9 mouse cellular contexts compared by ENCODE assay signal in the genomic region with DNA sequence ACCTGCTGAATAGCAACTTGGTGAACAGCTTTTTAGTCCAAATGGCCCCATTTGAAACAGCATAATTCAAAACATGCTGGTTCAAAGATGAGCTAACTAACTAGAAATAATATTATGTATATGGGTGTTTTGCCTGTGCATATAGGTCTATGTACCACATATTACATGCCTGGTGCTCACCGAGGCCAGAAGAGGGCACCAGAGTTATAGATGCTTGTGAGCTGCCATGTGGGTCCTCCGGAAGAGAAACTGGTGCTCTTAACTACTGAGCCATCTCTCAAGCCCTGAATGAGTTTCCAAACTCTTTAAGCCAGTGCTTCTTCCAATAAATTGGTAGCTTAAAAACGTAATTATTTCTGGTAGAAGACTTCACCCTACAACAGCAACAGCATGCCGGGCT. TPM values are rescaled to one million over a fixed set of nuclear protein-coding genes. Genes with fewer than 3 reads are reported as not detected.
A peak's percentile ranks its signal among the peaks of the same experiment; 100 is the strongest.
DNase-seq lines count a peak whose midpoint lies in the region; ATAC-seq and TF ChIP-seq lines count a peak whose summit lies in the region.
"Had no signal": no experiment of that assay in that cellular context is flagged by ENCODE, and none has a peak within 500 bp of the region (broad histone marks: within the 10 kb centered on the region; RNA-seq: fewer than 3 reads in every experiment).

No protein-coding gene starts in this region.

- no peak overlapping the region for H3K4me2 ChIP-seq in hindbrain, embryonic 11.5 days (replicated peaks; ENCODE audit: low read depth, low read length)
- no peak overlapping the region for H3K4me2 ChIP-seq in hindbrain, embryonic 13.5 days
- H3K4me2 ChIP-seq in neural tube, embryonic 11.5 days (ENCODE audit: low read depth) = no peak overlapping the region
- H3K4me2 ChIP-seq: limb, embryonic 13.5 days had no signal

- no peak overlapping the region for H3K4me3 ChIP-seq in hindbrain, embryonic 11.5 days (ENCODE audit: low read depth, low read length)
- no peak overlapping the region for H3K4me3 ChIP-seq in hindbrain, embryonic 13.5 days
- H3K4me3 ChIP-seq in gastrocnemius, adult 2 months = no peak overlapping the region
- no peak overlapping the region for H3K4me3 ChIP-seq in neural tube, embryonic 11.5 days (ENCODE audit: low read depth, low read length)
- H3K4me3 ChIP-seq: limb, embryonic 13.5 days had no signal

- TF ChIP-seq CTCF in gastrocnemius, adult 2 months (IDR thresholded peaks at IDR 0.05) = peak; percentile 79

- no peak overlapping the region for H3K9ac ChIP-seq in hindbrain, embryonic 11.5 days (ENCODE audit: low read depth, low read length)
- H3K9ac ChIP-seq in hindbrain, embryonic 13.5 days = no peak overlapping the region
- H3K9ac ChIP-seq in neural tube, embryonic 11.5 days (ENCODE audit: low read length) = no peak overlapping the region
- H3K9ac ChIP-seq: limb, embryonic 13.5 days had no signal

- H3K27ac ChIP-seq in hindbrain, embryonic 11.5 days (ENCODE audit: low read depth, low read length) = no peak overlapping the region
- H3K27ac ChIP-seq in hindbrain, embryonic 13.5 days = no peak overlapping the region
- H3K27ac ChIP-seq in gastrocnemius, adult 2 months = peak overlapping the region; percentile 68
- no peak overlapping the region for H3K27ac ChIP-seq in neural tube, embryonic 11.5 days (ENCODE audit: low read depth, low read length)
- H3K27ac ChIP-seq: limb, embryonic 13.5 days had no signal

- no peaks in the 10 kb centered on the region for H3K36me3 ChIP-seq in hindbrain, embryonic 11.5 days (ENCODE audit: control insufficient read depth, insufficient read depth, low read length)
- peaks cover 8% of the 10 kb centered on the region for H3K36me3 ChIP-seq in hindbrain, embryonic 13.5 days
- no peaks in the 10 kb centered on the region for H3K36me3 ChIP-seq in neural tube, embryonic 11.5 days (ENCODE audit: control insufficient read depth, insufficient read depth, low read length)

- no peaks in the 10 kb centered on the region for H3K9me3 ChIP-seq in hindbrain, embryonic 11.5 days (ENCODE audit: control insufficient read depth, low read length)
- H3K9me3 ChIP-seq in hindbrain, embryonic 13.5 days = no peaks in the 10 kb centered on the region
- no peaks in the 10 kb centered on the region for H3K9me3 ChIP-seq in neural tube, embryonic 11.5 days (ENCODE audit: control insufficient read depth, low read length)
- H3K9me3 ChIP-seq: limb, embryonic 13.5 days had no signal

- peak; percentile 51 for DNase-seq in hindbrain, embryonic 11.5 days (ENCODE audit: low spot score)
- peak; percentile 78 for DNase-seq in CD4-positive, CD25-positive, alpha-beta regulatory T cell, adult 2 months (ENCODE audit: low read depth, low spot score)
- peak; percentile 78 for DNase-seq in adrenal gland, postnatal 14 days
- peak; percentile 57 for DNase-seq in gastrocnemius, adult 2 months
- DNase-seq in kidney, postnatal 36 days = peak; percentile 49 to 76
- DNase-seq in neural tube, embryonic 11.5 days (ENCODE audit: low spot score) = peak; percentile 32
- DNase-seq in thymus, postnatal 4 days = peak; percentile 79

- intact Hi-C loops in gastrocnemius, adult 2 months (cut with DNase I) = loop anchor here (1.0 to 5.0 kb wide), 2 partner anchors 36 to 61 kb away; partner anchors contain the start of gene Tmod3

- ATAC-seq in hindbrain, embryonic 11.5 days (ENCODE audit: low FRiP score) = no peak
- ATAC-seq in hindbrain, embryonic 13.5 days (ENCODE audit: low FRiP score) = no peak; the same call in 1 of the 2 replicates
- ATAC-seq in neural tube, embryonic 11.5 days (ENCODE audit: insufficient read depth, low FRiP score, low TSS enrichment) = no peak

- no peaks in the 10 kb centered on the region for H3K27me3 ChIP-seq in hindbrain, embryonic 11.5 days (ENCODE audit: control insufficient read depth, insufficient read depth, low read length)
- no peaks in the 10 kb centered on the region for H3K27me3 ChIP-seq in hindbrain, embryonic 13.5 days
- no peaks in the 10 kb centered on the region for H3K27me3 ChIP-seq in neural tube, embryonic 11.5 days (ENCODE audit: control insufficient read depth, insufficient read depth, low read length)
- H3K27me3 ChIP-seq: limb, embryonic 13.5 days had no signal

- 60% methylated on average over 4 of the region's 4 CpGs for WGBS in hindbrain, embryonic 11.5 days
- 57% methylated on average over 4 of the region's 4 CpGs for WGBS in hindbrain, embryonic 13.5 days
- 58% methylated on average over 4 of the region's 4 CpGs for WGBS in neural tube, embryonic 11.5 days

- no peaks in the 10 kb centered on the region for H3K4me1 ChIP-seq in hindbrain, embryonic 11.5 days (replicated peaks; ENCODE audit: control insufficient read depth, insufficient read depth, low read length)
- no peaks in the 10 kb centered on the region for H3K4me1 ChIP-seq in hindbrain, embryonic 13.5 days (replicated peaks)
- H3K4me1 ChIP-seq in neural tube, embryonic 11.5 days (ENCODE audit: control insufficient read depth, insufficient read depth, low read length) = no peaks in the 10 kb centered on the region
- H3K4me1 ChIP-seq: limb, embryonic 13.5 days had no signal

RNA-seq across cellular contexts. Expression of gene Tmod3, which starts 37.7 kb away (rescaled TPM):
- 96.9 and 110 TPM in 2 replicates for polyA plus RNA-seq in hindbrain, embryonic 11.5 days (2014; fragmentation: Nextera tagmentation; extraction: Ambion mirVana)
- polyA plus RNA-seq in hindbrain, embryonic 13.5 days (2015; fragmentation: Nextera tagmentation; extraction: Ambion mirVana) = 82.3 and 85.3 TPM in 2 replicates
- 73.6 and 85.1 TPM in 2 replicates for total RNA-seq in adrenal gland, postnatal 14 days (2021)
- 10 to 100 TPM; 15.0 to 23.0 TPM for total RNA-seq in gastrocnemius, adult 2 months (2021)
- polyA plus RNA-seq in neural tube, embryonic 11.5 days (2014; fragmentation: Nextera tagmentation; extraction: Ambion mirVana) = 113 and 117 TPM in 2 replicates
